Mouse (Mus musculus) stomach, embryonic 14.5 days (tissue): Measurements from ENCODE around the gene Tspan9. TPM values are rescaled to one million over a fixed set of nuclear protein-coding genes. Genes with fewer than 3 reads are reported as not detected.

Source experiments
- ATAC-seq: fragments of 200-750 bp; cut with Nextera tagmentation; 2 replicates; pipeline ENCODE4 v1.8.0; 2017; ENCODE audit warnings: low read depth, moderate TSS enrichment; ENCODE audit not compliant: insufficient number of reproducible peaks, insufficient read depth, low FRiP score
- H3K27ac ChIP-seq: fragments of 300-500 bp; sonication (generic); 2 replicates; pipeline ENCODE4 v1.5.1; 2014; ENCODE audit warnings: mild to moderate bottlenecking, low read length, moderate library complexity, mixed read lengths
- H3K27me3 ChIP-seq: fragments of 300-500 bp; sonication (generic); 2 replicates; pipeline ENCODE4 v1.6.1; 2014; ENCODE audit warnings: low read length, control low read depth, mixed read lengths; ENCODE audit not compliant: control insufficient read depth, insufficient read depth
- H3K36me3 ChIP-seq: fragments of 300-500 bp; sonication (generic); 2 replicates; pipeline ENCODE4 v1.6.1; 2014; ENCODE audit warnings: mild to moderate bottlenecking, control low read depth, low read length, moderate library complexity, mixed read lengths; ENCODE audit not compliant: control insufficient read depth, insufficient read depth
- H3K4me1 ChIP-seq: fragments of 300-500 bp; sonication (generic); 2 replicates; pipeline ENCODE4 v1.6.1; 2014; ENCODE audit warnings: low read length, control low read depth, mixed read lengths; ENCODE audit not compliant: control insufficient read depth, insufficient read depth
- H3K4me2 ChIP-seq: fragments of 300-500 bp; sonication (generic); replicated peaks from 2 replicates; pipeline ENCODE4 v1.6.1; 2014; ENCODE audit warnings: low read depth, low read length, control low read depth
- H3K4me3 ChIP-seq: fragments of 300-500 bp; sonication (generic); 2 replicates; pipeline ENCODE4 v1.5.1; 2014; ENCODE audit warnings: low read depth, low read length, control low read depth
- H3K9ac ChIP-seq: fragments of 300-500 bp; sonication (generic); replicated peaks from 2 replicates; pipeline ENCODE4 v1.6.1; 2014; ENCODE audit warnings: low read depth, mild to moderate bottlenecking, control low read depth, low read length, moderate library complexity, mixed read lengths
- H3K9me3 ChIP-seq: fragments of 300-500 bp; sonication (generic); 2 replicates; pipeline ENCODE4 v1.6.1; 2016; ENCODE audit warnings: low read depth, low read length, control low read depth; ENCODE audit not compliant: control insufficient read depth
- WGBS: fragments of 180-500 bp; shearing (Covaris S2); extraction: QIAGEN DNeasy Blood & Tissue Kit; methylation state at CpG from one replicate; pipeline ENCODE4 v1.1.7; 2014; 5-methylcytosine and 5-hydroxymethylcytosine counted together
- polyA plus RNA-seq: library from polyadenylated mRNA; unstranded; fragments of >200 nt; fragmentation: Nextera tagmentation; extraction: Ambion mirVana; gene quantifications from 2 replicates; pipeline ENCODE4 v1.2.1, GENCODE M21; 2014

Gene Tspan9
- polyA plus RNA-seq, 1 experiment from 2014 or later: 124 TPM

- Histone ChIP-seq H3K4me1 (peaks cover 6% of the 10 kb centered on the region), H3K27ac (no peak overlapping the region), H3K27me3 (no peaks in the 10 kb centered on the region), H3K4me2 (no peak overlapping the region), H3K36me3 (no peaks in the 10 kb centered on the region), H3K9me3 (no peaks in the 10 kb centered on the region), H3K9ac (no peak overlapping the region), H3K4me3 (no peak overlapping the region)
- WGBS: 26% methylated on average over 5 of the region's 5 CpGs
- ATAC-seq: peak; percentile 53; the same call in 1 of the 2 replicates
These were observed 210.7 kb downstream of the Tspan9 start for GRCm38 (mm10) chr6:127932697-127933096.

GRCm38 (mm10) chr6:127928682-127929081 lies 214.7 kb downstream of the Tspan9 start:
- Histone ChIP-seq H3K27me3 (no peaks in the 10 kb centered on the region), H3K4me2 (no peak overlapping the region), H3K9ac (no peak overlapping the region), H3K27ac (no peak overlapping the region), H3K4me1 (peaks cover 6% of the 10 kb centered on the region), H3K36me3 (no peaks in the 10 kb centered on the region), H3K4me3 (no peak overlapping the region), H3K9me3 (no peaks in the 10 kb centered on the region)
- no peak for ATAC-seq
- 78% methylated on average over 5 of the region's 5 CpGs for WGBS

- no peaks in the 10 kb centered on the region for H3K36me3 ChIP-seq
- no peak overlapping the region for H3K4me3 ChIP-seq
- H3K4me2 ChIP-seq: no peak overlapping the region
- no peaks in the 10 kb centered on the region for H3K4me1 ChIP-seq
- H3K27ac ChIP-seq: no peak overlapping the region
- H3K9ac ChIP-seq: no peak overlapping the region
- 48% methylated on average over 9 of the region's 9 CpGs for WGBS
- H3K9me3 ChIP-seq: no peaks in the 10 kb centered on the region
- ATAC-seq: no peak
- H3K27me3 ChIP-seq: no peaks in the 10 kb centered on the region
These were observed 217.5 kb downstream of the Tspan9 start for GRCm38 (mm10) chr6:127925915-127926314.

GRCm38 (mm10) chr6:127924750-127925149 lies 218.6 kb downstream of the Tspan9 start:
- no peaks in the 10 kb centered on the region for H3K9me3 ChIP-seq
- ATAC-seq: no peak
- no peak overlapping the region for H3K4me2 ChIP-seq
- H3K4me3 ChIP-seq: no peak overlapping the region
- H3K27ac ChIP-seq: no peak overlapping the region
- no peaks in the 10 kb centered on the region for H3K36me3 ChIP-seq
- H3K9ac ChIP-seq: no peak overlapping the region
- no peaks in the 10 kb centered on the region for H3K4me1 ChIP-seq
- no peaks in the 10 kb centered on the region for H3K27me3 ChIP-seq
- WGBS: 63% methylated on average over 6 of the region's 6 CpGs

- no peak overlapping the region for H3K4me2 ChIP-seq
- no peak overlapping the region for H3K4me3 ChIP-seq
- H3K9me3 ChIP-seq: no peaks in the 10 kb centered on the region
- H3K9ac ChIP-seq: no peak overlapping the region
- no peak for ATAC-seq
- H3K27me3 ChIP-seq: no peaks in the 10 kb centered on the region
- WGBS: 82% methylated on average over 9 of the region's 9 CpGs
- no peaks in the 10 kb centered on the region for H3K36me3 ChIP-seq
- no peak overlapping the region for H3K27ac ChIP-seq
- H3K4me1 ChIP-seq: no peaks in the 10 kb centered on the region
These were observed 220.1 kb downstream of the Tspan9 start for GRCm38 (mm10) chr6:127923296-127923695.

- no peaks in the 10 kb centered on the region for H3K9me3 ChIP-seq
- WGBS: 57% methylated on average over 9 of the region's 9 CpGs
- ATAC-seq: no peak
- no peak overlapping the region for H3K4me2 ChIP-seq
- no peak overlapping the region for H3K9ac ChIP-seq
- H3K27me3 ChIP-seq: no peaks in the 10 kb centered on the region
- H3K4me3 ChIP-seq: no peak overlapping the region
- H3K36me3 ChIP-seq: no peaks in the 10 kb centered on the region
- H3K4me1 ChIP-seq: no peaks in the 10 kb centered on the region
- no peak overlapping the region for H3K27ac ChIP-seq
These were observed 221.4 kb downstream of the Tspan9 start for GRCm38 (mm10) chr6:127921996-127922395.

- Histone ChIP-seq H3K4me3 (no peak overlapping the region), H3K27me3 (no peaks in the 10 kb centered on the region), H3K4me1 (no peaks in the 10 kb centered on the region), H3K4me2 (no peak overlapping the region), H3K9me3 (no peaks in the 10 kb centered on the region), H3K36me3 (no peaks in the 10 kb centered on the region), H3K27ac (no peak overlapping the region), H3K9ac (no peak overlapping the region)
- no peak for ATAC-seq
- WGBS: 9% methylated on average over 8 of the region's 8 CpGs
These were observed 222.7 kb downstream of the Tspan9 start for GRCm38 (mm10) chr6:127920652-127921051.

- Histone ChIP-seq H3K27ac (no peak overlapping the region), H3K9ac (no peak overlapping the region), H3K9me3 (no peaks in the 10 kb centered on the region), H3K4me3 (no peak overlapping the region), H3K36me3 (no peaks in the 10 kb centered on the region), H3K4me2 (no peak overlapping the region), H3K4me1 (no peaks in the 10 kb centered on the region), H3K27me3 (no peaks in the 10 kb centered on the region)
- 84% methylated on average over 6 of the region's 6 CpGs for WGBS
- ATAC-seq: no peak
These were observed 223.9 kb downstream of the Tspan9 start for GRCm38 (mm10) chr6:127919491-127919890.

GRCm38 (mm10) chr6:127917712-127918111 lies 225.7 kb downstream of the Tspan9 start:
- WGBS: 69% methylated on average over 4 of the region's 4 CpGs
- H3K9me3 ChIP-seq: no peaks in the 10 kb centered on the region
- ATAC-seq: no peak

More at GRCm38 (mm10) chr6:127917712-127918111, 225.7 kb downstream of the Tspan9 start:
- no peak overlapping the region for H3K4me2 ChIP-seq
- H3K4me1 ChIP-seq: no peaks in the 10 kb centered on the region
- no peaks in the 10 kb centered on the region for H3K36me3 ChIP-seq
- H3K27ac ChIP-seq: no peak overlapping the region
- H3K4me3 ChIP-seq: no peak overlapping the region
- no peak overlapping the region for H3K9ac ChIP-seq
- no peaks in the 10 kb centered on the region for H3K27me3 ChIP-seq
